Mouse (Mus musculus) spleen, postnatal 36 days (tissue): ENCODE measurements around the gene Sept10.
A peak's percentile ranks its signal among the peaks of the same experiment; 100 is the strongest.
"Not testable (repeated sequence)": the region's sequence is repeated elsewhere in the genome, so short reads cannot be mapped to it uniquely, and the experiment has no call there.

Experiments
- DNase-seq, 2 experiments: peaks; one replicate each; pipeline ENCODE4 v3.0.0; 2022; ENCODE audit warnings: low spot score in 2 of 2, mixed read lengths in 1 of 2

Gene Sept10

GRCm38 (mm10) chr10:59131926-59132628 lies 89.6 kb downstream of the Sept10 start:
- no peak for DNase-seq

GRCm38 (mm10) chr10:59127637-59128036 lies 94.0 kb downstream of the Sept10 start:
- no peak for DNase-seq

GRCm38 (mm10) chr10:59125497-59125896 lies 96.2 kb downstream of the Sept10 start:
- DNase-seq = no peak

GRCm38 (mm10) chr10:59119811-59120210 lies 101.8 kb downstream of the Sept10 start:
- DNase-seq = no peak

GRCm38 (mm10) chr10:59119001-59119400 lies 102.6 kb downstream of the Sept10 start:
- no peak for DNase-seq

GRCm38 (mm10) chr10:59117555-59117954 lies 104.1 kb downstream of the Sept10 start:
- no peak for DNase-seq

- no peak for DNase-seq
These were observed 105.3 kb downstream of the Sept10 start for GRCm38 (mm10) chr10:59116331-59116730.

GRCm38 (mm10) chr10:59115691-59116090 lies 106.0 kb downstream of the Sept10 start:
- DNase-seq = no peak

- DNase-seq = no peak
These were observed 106.9 kb downstream of the Sept10 start for GRCm38 (mm10) chr10:59114535-59115291.

GRCm38 (mm10) chr10:59113386-59113785 lies 108.3 kb downstream of the Sept10 start:
- no peak for DNase-seq

- DNase-seq = no peak
These were observed 108.9 kb downstream of the Sept10 start for GRCm38 (mm10) chr10:59112755-59113154.

- no peak for DNase-seq
These were observed 111.3 kb downstream of the Sept10 start for GRCm38 (mm10) chr10:59110386-59110785.

- peak; percentile 22 to 29 for DNase-seq
These were observed 112.6 kb downstream of the Sept10 start for GRCm38 (mm10) chr10:59109015-59109414.

GRCm38 (mm10) chr10:59106644-59107043 lies 115.0 kb downstream of the Sept10 start:
- no peak for DNase-seq

- DNase-seq = no peak
These were observed 115.8 kb downstream of the Sept10 start for GRCm38 (mm10) chr10:59105885-59106284.

GRCm38 (mm10) chr10:59104683-59105082 lies 117.0 kb downstream of the Sept10 start:
- DNase-seq = no peak

GRCm38 (mm10) chr10:59103076-59103475 lies 118.6 kb downstream of the Sept10 start:
- DNase-seq = not testable (repeated sequence)

- no peak for DNase-seq
These were observed 129.7 kb downstream of the Sept10 start for GRCm38 (mm10) chr10:59091988-59092387.
